Mouse (Mus musculus) neural tube, embryonic 12.5 days (tissue): ENCODE data around the gene Gm48551. TPM values are rescaled to one million over a fixed set of nuclear protein-coding genes. Genes with fewer than 3 reads are reported as not detected.

Experiments used
- ATAC-seq: fragments of 200-750 bp; cut with Nextera tagmentation; 2 replicates; pipeline ENCODE4 v1.8.0; 2017; ENCODE audit warnings: low read depth, mild to moderate bottlenecking, moderate TSS enrichment, moderate library complexity; ENCODE audit not compliant: low FRiP score
- H3K27ac ChIP-seq: fragments of 300-500 bp; sonication (generic); 2 replicates; pipeline ENCODE4 v1.5.1; 2016
- H3K27me3 ChIP-seq: fragments of 300-500 bp; sonication (generic); replicated peaks from 2 replicates; pipeline ENCODE4 v1.6.1; 2016; ENCODE audit warnings: mild to moderate bottlenecking
- H3K36me3 ChIP-seq: fragments of 300-500 bp; sonication (generic); 2 replicates; pipeline ENCODE4 v1.6.1; 2016; ENCODE audit warnings: mild to moderate bottlenecking
- H3K4me1 ChIP-seq: fragments of 300-500 bp; sonication (generic); 2 replicates; pipeline ENCODE4 v1.6.1; 2016
- H3K4me2 ChIP-seq: fragments of 300-500 bp; sonication (generic); replicated peaks from 2 replicates; pipeline ENCODE4 v1.6.1; 2016; ENCODE audit warnings: mild to moderate bottlenecking
- H3K4me3 ChIP-seq: fragments of 300-500 bp; sonication (generic); 2 replicates; pipeline ENCODE4 v1.5.1; 2016
- H3K9ac ChIP-seq: fragments of 300-500 bp; sonication (generic); 2 replicates; pipeline ENCODE4 v1.6.1; 2016; ENCODE audit warnings: mild to moderate bottlenecking
- H3K9me3 ChIP-seq: fragments of 300-500 bp; sonication (generic); 2 replicates; pipeline ENCODE4 v1.6.1; 2016; ENCODE audit warnings: mild to moderate bottlenecking
- WGBS: fragments of 180-500 bp; shearing (Covaris S2); methylation state at CpG from one replicate; pipeline ENCODE4 v1.1.7; 2016; 5-methylcytosine and 5-hydroxymethylcytosine counted together
- polyA plus RNA-seq: library from polyadenylated mRNA; unstranded; fragments of >200 nt; fragmentation: Nextera tagmentation; extraction: Ambion mirVana; gene quantifications from 2 replicates; pipeline ENCODE4 v1.2.1, GENCODE M21; 2016

Gene Gm48551
- polyA plus RNA-seq = 5.0 and 5.3 TPM in 2 replicates

DNA sequence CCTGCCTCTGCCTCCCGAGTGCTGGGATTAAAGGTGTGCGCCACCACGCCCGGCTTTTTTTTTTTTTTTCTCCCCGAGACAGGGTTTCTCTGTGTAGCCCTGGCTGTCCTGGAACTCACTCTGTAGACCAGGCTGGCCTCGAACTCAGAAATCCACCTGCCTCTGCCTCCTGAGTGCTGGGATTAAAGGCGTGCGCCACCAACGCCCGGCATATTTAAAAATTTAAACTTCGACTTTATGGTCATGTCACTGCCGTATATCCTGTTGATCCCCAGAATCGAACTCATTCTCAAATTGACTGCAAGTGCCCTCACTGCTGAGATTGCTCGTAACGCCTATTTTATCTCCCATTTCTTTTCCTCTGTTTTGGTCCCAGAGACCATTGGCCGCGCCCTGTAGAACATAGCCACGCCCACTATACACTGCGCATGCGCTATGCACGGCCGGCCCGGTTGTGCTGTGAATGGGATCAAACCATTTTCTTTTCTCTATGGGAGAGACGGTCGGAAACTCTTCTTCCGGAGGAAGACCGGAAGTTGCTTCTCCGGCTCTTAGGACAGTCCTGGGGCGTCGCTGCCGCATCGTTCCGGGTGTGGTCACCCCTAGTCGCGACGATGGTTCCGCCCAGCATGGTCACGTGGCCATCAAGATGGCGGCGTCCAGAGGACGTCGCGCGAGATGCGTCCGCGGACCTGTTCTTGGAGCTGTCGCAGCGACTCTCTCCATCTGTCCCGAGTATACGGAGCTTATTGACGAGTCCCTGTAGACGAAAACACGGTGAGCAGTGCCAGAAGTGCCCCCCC, at the start of gene Gm48551, which contains the start of gene Dohh:
Gm48551 (plus strand) TSS at position 665 of the 803 bp plus-strand sequence.
Dohh (plus strand) TSS at position 627 of the 803 bp plus-strand sequence.
- H3K9ac ChIP-seq = peak within 1 kb of the TSS; percentile 73
- H3K4me2 ChIP-seq = peak within 1 kb of the TSS; percentile 95
- no peaks in the 10 kb centered on the region for H3K27me3 ChIP-seq
- peaks cover 16% of the 10 kb centered on the region for H3K4me1 ChIP-seq
- H3K27ac ChIP-seq = peak within 1 kb of the TSS; percentile 51; the same call in 1 of the 2 replicates
- peaks cover 30% of the 10 kb centered on the region for H3K36me3 ChIP-seq
- ATAC-seq = peak; percentile 94
- 10% methylated on average over 54 of the region's 54 CpGs for WGBS
- H3K9me3 ChIP-seq = no peaks in the 10 kb centered on the region
- H3K4me3 ChIP-seq = peak within 1 kb of the TSS; percentile 74

DNA sequence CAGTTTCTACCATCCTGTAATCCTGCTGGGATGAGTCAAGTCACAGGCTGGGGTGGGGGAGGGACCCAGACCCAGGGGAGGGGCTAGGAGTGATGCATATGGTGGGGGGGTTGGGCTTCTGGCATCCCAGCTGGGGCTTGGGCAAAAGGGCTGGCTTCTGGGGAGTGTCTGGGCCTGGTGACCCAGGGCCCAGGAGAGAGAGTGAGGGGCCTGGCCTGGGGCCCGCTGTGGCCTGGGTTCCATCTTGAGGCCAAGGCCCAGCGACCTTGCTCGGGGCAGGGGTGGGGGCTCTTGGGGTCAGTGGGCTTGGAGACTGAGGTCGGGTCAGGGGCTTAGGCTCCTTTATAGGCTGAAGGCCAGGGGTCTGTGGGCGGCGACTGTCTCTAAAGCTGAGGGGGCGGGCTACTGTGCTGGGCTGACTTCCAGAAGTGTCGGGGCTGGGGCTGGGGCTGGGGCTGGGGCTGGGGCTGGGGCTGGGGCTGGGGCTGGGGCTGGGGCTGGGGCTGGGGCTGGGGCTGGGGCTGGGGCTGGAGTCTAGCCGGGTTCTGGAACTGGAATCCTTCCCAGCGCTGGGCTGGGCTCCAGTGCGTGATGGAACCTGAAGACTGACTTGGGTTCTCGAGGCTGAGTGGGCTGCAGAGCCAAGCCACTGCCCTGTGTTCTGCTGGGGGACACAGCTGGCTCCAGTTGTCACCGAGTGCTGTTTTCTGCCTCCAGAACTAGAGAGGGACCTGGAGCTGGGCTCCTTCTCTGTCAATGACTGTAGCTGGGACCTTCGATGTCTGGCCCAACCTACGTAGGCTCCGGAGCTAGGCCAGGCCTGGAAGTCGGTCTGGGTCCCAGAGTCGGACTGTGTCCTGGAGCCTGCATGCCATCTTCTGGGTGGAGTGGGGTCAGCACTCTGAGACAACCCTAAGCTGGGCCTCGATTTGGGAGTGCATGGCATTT, 48.6 kb upstream of the Gm48551 start:
- Histone ChIP-seq H3K36me3 (no peaks in the 10 kb centered on the region), H3K9me3 (no peaks in the 10 kb centered on the region), H3K27me3 (peaks cover 49% of the 10 kb centered on the region), H3K4me2 (peak overlapping the region; percentile 22; the same call in 1 of the 2 replicates), H3K4me3 (no peak overlapping the region), H3K4me1 (peaks cover 6% of the 10 kb centered on the region; the same call in 1 of the 2 replicates), H3K9ac (0 out of 2 replicates have a peak overlapping the region, but pooled peaks have one; percentile 17), H3K27ac (no peak overlapping the region)
- WGBS = 44% methylated on average over 19 of the region's 19 CpGs
- ATAC-seq = no peak

DNA sequence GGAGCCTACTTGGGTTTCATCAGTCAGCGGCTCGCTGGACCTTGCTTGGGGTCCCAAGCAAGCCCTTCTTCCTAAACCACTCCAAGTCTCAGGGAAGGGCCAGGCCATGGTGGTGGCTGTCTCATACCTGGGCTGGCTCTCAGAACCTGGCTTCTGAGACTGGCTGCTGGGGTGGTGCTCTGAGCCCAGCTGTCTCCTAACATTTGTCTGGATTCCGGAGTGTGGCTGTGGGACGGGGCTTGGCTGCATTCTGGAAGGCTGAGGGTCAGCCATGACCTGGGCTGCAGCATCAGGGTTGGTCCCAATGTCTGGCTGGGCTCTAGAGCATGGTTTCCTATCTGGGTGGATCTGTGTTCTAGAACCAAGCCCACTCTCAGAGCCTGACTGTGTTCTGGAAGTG, 47.7 kb upstream of the Gm48551 start:
- H3K4me1 ChIP-seq = peaks cover 6% of the 10 kb centered on the region; the same call in 1 of the 2 replicates
- H3K4me2 ChIP-seq = no peak overlapping the region
- H3K9ac ChIP-seq = no peak overlapping the region
- H3K27ac ChIP-seq = no peak overlapping the region
- H3K9me3 ChIP-seq = no peaks in the 10 kb centered on the region
- no peak overlapping the region for H3K4me3 ChIP-seq
- H3K36me3 ChIP-seq = no peaks in the 10 kb centered on the region
- 92% methylated on average over 4 of the region's 4 CpGs for whole genome bisulfite sequencing
- H3K27me3 ChIP-seq = peaks cover 55% of the 10 kb centered on the region
- ATAC-seq = no peak

DNA sequence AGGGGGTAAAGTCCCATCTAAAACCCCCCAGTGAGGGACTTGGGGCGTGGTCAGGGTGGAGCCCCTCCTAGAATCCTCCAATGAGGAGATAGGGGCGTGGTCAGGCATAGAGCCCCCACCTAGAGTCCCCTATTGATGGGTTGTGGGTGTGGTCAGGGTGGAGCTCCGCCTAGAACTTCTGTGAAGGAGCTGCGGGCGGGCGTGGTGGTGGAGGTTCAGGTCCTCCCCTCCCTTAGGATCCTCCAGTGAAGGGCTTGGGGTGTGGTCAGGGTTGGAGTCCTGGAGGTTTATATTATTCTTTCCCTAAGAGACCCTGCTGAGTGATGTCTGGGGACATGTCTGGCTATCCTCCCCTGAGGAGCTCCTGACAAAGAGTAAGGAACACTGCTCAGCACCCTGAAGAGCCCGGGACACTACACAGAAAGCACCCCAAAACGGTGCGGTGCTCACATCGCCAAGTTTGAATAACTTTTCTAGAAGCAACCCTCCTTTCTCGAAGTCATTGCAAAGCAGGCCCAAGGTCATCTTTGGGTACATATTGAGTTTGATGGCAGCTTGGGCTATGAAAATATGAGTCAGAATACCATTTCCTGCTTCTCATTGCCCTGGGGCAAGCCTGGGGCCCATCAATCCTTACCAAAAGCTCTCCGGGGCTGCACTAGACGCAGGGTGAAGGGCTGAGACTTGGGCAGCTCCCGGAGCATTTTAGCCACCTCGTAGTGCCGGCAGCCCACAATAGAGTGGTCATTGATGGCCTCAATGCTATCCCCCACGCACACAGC, 43.5 kb upstream of the Gm48551 start:
- WGBS = 39% methylated on average over 17 of the region's 17 CpGs
- Histone ChIP-seq H3K4me3 (no peak overlapping the region), H3K36me3 (peaks cover 5% of the 10 kb centered on the region; the same call in 1 of the 2 replicates), H3K9ac (no peak overlapping the region), H3K27me3 (peaks cover 65% of the 10 kb centered on the region), H3K4me1 (peaks cover 8% of the 10 kb centered on the region), H3K9me3 (no peaks in the 10 kb centered on the region), H3K27ac (no peak overlapping the region), H3K4me2 (no peak overlapping the region)
- no peak for ATAC-seq

DNA sequence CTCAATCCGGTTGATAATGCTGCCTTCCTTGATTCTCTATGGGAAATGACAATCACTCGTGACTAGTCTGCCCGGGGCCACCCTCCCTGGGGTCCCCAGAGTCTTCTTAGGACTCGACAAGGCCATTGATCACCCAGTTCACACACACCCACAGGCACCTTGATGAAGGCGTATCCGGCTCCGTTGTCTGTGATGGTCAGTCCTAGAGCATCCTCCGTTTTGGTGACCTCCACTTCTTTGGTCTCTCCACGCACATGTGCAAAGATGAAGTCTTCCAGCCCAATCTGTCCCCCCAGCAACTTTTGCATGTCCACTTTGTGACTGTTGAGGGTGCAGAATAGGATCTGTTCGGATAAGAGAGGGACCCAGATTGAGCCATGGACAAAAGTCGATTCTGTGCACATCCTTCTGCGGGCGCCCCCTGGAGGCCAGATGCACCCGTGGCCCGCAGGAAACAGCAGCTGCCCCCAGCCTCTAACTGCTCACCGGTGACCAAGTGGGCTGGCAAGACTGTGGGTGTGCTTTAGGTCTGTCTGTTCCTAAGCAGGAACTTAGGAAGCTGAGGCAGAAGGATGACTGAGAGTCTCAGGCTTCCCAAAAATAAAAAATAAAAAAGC, 42.8 kb upstream of the Gm48551 start:
- Histone ChIP-seq H3K27ac (no peak overlapping the region), H3K9ac (no peak overlapping the region), H3K36me3 (peaks cover 7% of the 10 kb centered on the region; the same call in 1 of the 2 replicates), H3K9me3 (no peaks in the 10 kb centered on the region), H3K4me3 (no peak overlapping the region), H3K27me3 (peaks cover 68% of the 10 kb centered on the region), H3K4me2 (no peak overlapping the region), H3K4me1 (peaks cover 9% of the 10 kb centered on the region)
- 34% methylated on average over 16 of the region's 16 CpGs for WGBS
- ATAC-seq = no peak

DNA sequence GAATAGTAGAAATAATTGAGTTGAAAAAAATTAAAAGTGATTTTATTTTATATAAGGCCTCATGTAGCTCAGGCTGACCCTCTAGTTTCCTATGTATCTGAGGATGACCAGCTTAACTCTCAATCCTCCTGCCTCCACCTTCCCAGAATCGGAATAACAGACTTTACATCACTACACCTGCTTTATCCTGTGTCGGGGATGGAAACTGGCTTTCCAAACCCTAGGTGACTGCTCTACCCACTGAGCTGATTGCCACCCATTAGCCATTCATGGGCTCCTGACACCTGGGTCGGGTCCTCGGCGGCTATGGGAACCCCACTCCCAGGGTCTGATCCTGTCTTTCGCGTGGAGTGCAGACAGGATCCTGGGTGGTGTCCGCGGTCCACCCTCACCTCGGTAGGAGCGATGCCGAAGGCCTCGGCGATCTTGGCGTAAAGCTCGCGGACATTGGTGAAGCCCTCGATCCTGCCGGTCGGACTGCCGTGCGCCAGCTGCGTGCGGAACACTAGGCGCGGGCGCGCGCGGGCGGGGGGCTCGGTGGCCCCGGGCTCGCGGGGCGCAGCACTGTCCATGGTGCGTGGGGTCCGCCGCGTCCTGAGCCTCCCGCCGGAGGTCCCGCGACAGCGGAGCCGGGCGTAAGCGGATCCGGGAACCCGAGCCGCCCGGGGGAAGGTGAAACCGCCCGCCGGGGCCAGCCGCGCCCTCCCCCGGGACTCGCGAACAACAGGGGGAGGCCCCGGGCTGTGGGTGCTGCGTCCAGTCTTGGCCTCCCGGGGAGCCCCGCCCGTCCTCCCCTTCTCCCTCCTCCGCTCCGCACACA, 41.4 kb upstream of the Gm48551 start, which contains the start of gene Gipc3:
Gipc3 (minus strand) TSS at position 581 of the 820 bp plus-strand sequence.
- no peak for ATAC-seq

DNA sequence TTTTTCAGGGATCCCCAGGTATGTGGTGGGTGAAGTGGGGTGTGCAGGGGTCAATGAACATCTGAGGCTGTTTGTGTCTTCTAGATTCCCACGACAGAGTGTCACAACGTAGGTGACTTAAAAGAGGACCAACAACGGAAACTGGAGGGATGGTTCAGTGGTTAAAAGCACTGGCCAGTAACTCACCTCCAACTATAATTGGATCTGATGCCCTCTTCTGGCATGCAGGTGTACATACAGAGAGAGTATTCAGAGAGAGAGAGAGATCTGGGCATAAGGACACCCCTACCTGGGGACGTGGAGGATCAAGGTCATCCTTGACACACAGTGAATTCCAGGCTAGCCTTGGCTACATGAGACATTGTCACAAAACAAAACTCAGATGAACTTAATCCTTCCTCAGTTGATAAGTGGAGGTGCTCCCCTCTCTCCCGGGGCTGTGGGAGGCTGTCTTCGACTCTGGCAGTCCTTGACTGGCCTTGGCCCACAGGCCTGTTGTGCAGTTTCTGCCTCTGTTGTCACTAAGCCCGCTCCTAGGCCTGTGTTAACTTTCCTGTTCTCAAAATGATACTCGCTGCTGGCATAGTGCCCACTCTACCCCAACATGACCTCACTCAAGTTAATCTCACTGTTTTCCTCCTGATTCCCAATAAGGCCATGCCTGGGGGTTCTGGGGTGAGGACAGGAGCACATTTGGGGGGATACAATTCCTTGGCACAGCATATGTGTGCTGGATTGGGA, 39.7 kb upstream of the Gm48551 start:
- Histone ChIP-seq H3K9me3 (no peaks in the 10 kb centered on the region), H3K27ac (no peak overlapping the region), H3K4me3 (no peak overlapping the region), H3K36me3 (peaks cover 15% of the 10 kb centered on the region; the same call in 1 of the 2 replicates), H3K4me2 (no peak overlapping the region), H3K9ac (no peak overlapping the region), H3K27me3 (peaks cover 67% of the 10 kb centered on the region), H3K4me1 (peaks cover 30% of the 10 kb centered on the region)
- ATAC-seq = no peak
- 55% methylated on average over 8 of the region's 8 CpGs for WGBS

More for the DNA sequence above, 41.4 kb upstream of the Gm48551 start, which contains the start of gene Gipc3:
- peak within 1 kb of the TSS; percentile 40 for H3K4me3 ChIP-seq
- peak within 1 kb of the TSS; percentile 55 for H3K9ac ChIP-seq
- WGBS = 4% methylated on average over 60 of the region's 67 CpGs
- peaks cover 21% of the 10 kb centered on the region for H3K4me1 ChIP-seq
- H3K9me3 ChIP-seq = no peaks in the 10 kb centered on the region
- peak within 1 kb of the TSS; percentile 75 for H3K4me2 ChIP-seq
- H3K36me3 ChIP-seq = peaks cover 15% of the 10 kb centered on the region; the same call in 1 of the 2 replicates
- no peak within 1 kb of the TSS for H3K27ac ChIP-seq
- H3K27me3 ChIP-seq = peaks cover 76% of the 10 kb centered on the region

DNA sequence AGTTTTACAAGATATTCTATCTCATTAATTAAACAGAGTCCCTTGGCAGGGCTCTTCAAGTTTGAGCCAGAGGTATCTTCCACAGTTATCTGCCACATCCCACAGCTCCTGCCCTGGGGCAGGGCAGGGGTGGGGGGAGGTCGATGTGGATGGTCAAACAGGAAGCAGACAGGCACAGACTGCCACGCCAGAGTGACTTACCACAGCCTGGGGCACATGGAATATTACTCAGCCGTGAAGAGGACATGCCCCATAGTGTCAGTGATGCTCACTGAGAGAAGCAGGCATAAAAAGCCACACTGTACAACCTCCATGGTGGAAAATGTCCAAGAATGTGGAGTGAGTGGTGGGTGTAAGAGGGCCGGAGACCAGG, 39.1 kb upstream of the Gm48551 start:
- peaks cover 15% of the 10 kb centered on the region; the same call in 1 of the 2 replicates for H3K36me3 ChIP-seq
- no peak overlapping the region for H3K9ac ChIP-seq
- no peak overlapping the region for H3K27ac ChIP-seq
- H3K4me3 ChIP-seq = no peak overlapping the region
- H3K4me2 ChIP-seq = no peak overlapping the region
- peaks cover 34% of the 10 kb centered on the region for H3K4me1 ChIP-seq
- H3K27me3 ChIP-seq = peaks cover 67% of the 10 kb centered on the region
- no peaks in the 10 kb centered on the region for H3K9me3 ChIP-seq
- 80% methylated on average over 4 of the region's 4 CpGs for WGBS
- no peak for ATAC-seq

DNA sequence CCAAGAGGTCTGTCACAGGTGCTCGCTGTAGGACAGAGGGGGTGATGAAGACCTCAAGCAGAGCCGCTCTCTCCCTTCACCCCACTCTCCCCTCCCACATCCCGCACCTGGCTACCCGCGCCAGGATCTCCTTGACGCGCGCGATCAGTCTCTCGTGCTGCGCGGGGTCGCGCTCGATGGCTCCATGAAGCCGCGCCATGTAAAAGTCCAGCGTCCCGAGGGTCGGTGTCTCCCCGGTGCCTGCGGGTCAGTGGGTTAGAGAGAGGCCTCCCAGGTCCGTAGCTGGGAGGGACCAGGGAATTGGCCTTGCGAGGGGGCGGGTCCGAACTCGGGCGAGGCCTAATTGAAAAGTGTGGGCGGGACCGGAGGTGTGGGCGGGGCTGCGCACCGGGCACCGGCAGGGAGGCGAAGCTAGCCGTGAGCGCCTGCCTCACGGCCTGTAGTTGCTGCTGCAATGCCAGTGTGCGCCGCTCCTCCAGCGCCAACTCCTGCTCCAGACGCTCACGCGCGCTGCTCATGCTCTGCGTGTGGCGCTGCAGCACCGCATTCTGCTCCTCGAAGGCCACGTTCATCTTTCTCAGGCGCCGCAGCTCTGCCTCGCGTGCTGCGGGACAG, 37.7 kb upstream of the Gm48551 start:
- Histone ChIP-seq H3K27me3 (peaks cover 54% of the 10 kb centered on the region), H3K9ac (peak overlapping the region; percentile 46; the same call in 1 of the 2 replicates)

More for the DNA sequence above, 37.7 kb upstream of the Gm48551 start:
- Histone ChIP-seq H3K4me3 (peak overlapping the region; percentile 16; the same call in 1 of the 2 replicates), H3K4me1 (peaks cover 34% of the 10 kb centered on the region), H3K9me3 (no peaks in the 10 kb centered on the region), H3K4me2 (peak overlapping the region; percentile 50), H3K36me3 (peaks cover 15% of the 10 kb centered on the region; the same call in 1 of the 2 replicates), H3K27ac (no peak overlapping the region)
- ATAC-seq = no peak
- WGBS = 5% methylated on average over 55 of the region's 55 CpGs
